Mouse (Mus musculus) C2C12 (cell line): ENCODE measurements around the gene Hebp2. TPM values are rescaled to one million over a fixed set of nuclear protein-coding genes. Genes with fewer than 3 reads are reported as not detected.
A peak's percentile ranks its signal among the peaks of the same experiment; 100 is the strongest.

Experiments used
- H3K27me3 ChIP-seq: one replicate; pipeline ENCODE4 v1.6.1; 2011; ENCODE audit not compliant: control insufficient read depth, insufficient read depth, insufficient read length
- H3K36me3 ChIP-seq: one replicate; pipeline ENCODE4 v1.6.1; 2011; ENCODE audit not compliant: control insufficient read depth, insufficient read depth
- H3K4me3 ChIP-seq: one replicate; pipeline ENCODE4 v1.5.1; 2011; ENCODE audit warnings: mild to moderate bottlenecking, control low read depth; ENCODE audit not compliant: poor library complexity, insufficient read depth, severe bottlenecking
- H3K79me2 ChIP-seq: one replicate; pipeline ENCODE4 v1.6.1; 2011; ENCODE audit not compliant: control insufficient read depth, insufficient read depth
- H3K79me3 ChIP-seq: one replicate; pipeline ENCODE4 v1.6.1; 2011; ENCODE audit warnings: low read depth, control low read depth
- H3ac ChIP-seq: one replicate; pipeline ENCODE3; 2011; ENCODE audit warnings: low read depth; ENCODE audit not compliant: control insufficient read depth, insufficient read length
- CEBPB ChIP-seq: IDR thresholded peaks from one replicate; pipeline ENCODE4 v1.6.1; 2011; ENCODE audit warnings: low read depth, mild to moderate bottlenecking, control low read depth, moderate library complexity
- CTCF ChIP-seq: IDR thresholded peaks from one replicate; pipeline ENCODE4 v1.5.1; 2011; ENCODE audit not compliant: control insufficient read depth, insufficient read depth, insufficient read length
- FOSL1 ChIP-seq: IDR thresholded peaks from one replicate; pipeline ENCODE4 v1.8.0; 2011; ENCODE audit warnings: mild to moderate bottlenecking, low read length; ENCODE audit not compliant: poor library complexity, insufficient read depth, severe bottlenecking
- MAX ChIP-seq: IDR thresholded peaks from one replicate; pipeline ENCODE4 v1.6.1; 2011; ENCODE audit warnings: mild to moderate bottlenecking, control low read depth
- MYOD1 ChIP-seq: IDR thresholded peaks from one replicate; pipeline ENCODE4 v1.6.1; 2011; ENCODE audit warnings: low read depth; ENCODE audit not compliant: control insufficient read depth, insufficient read length
- MYOG ChIP-seq: IDR thresholded peaks from one replicate; pipeline ENCODE4 v1.6.1; 2011; ENCODE audit not compliant: control insufficient read depth, insufficient read length; ENCODE audit errors: extremely low read depth
- USF1 ChIP-seq: IDR thresholded peaks from one replicate; pipeline ENCODE4 v1.6.1; 2011; ENCODE audit warnings: low read depth, mild to moderate bottlenecking, control low read depth, moderate library complexity
- polyA plus RNA-seq: library from polyadenylated mRNA; unstranded; fragments of >200 nt; fragmentation: generic; extraction: Trizol; gene quantifications from one replicate; pipeline ENCODE4 v1.2.1, GENCODE M21; 2012; ENCODE audit warnings: missing spikeins

Gene Hebp2
- polyA plus RNA-seq, 1 experiment: 4.3 TPM

DNA sequence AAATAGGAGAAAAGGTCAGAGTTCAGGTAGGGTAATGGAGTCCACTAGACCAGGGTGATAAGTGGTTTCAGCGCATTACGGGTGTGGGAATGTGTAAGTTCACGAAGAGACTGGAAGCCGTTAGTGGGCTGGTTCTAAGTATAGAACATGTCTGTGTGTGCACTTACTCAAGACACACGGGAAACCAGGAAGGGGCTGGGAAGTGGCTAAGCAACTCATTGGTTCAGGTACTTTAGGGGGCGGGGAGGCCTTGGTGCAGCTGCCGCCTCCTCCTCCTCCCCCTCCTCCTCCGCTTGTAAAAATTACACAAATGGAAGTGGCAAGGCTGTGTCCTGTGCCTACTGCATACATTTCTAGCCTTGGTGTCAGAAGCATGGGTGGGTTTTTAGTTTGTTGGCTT, 13.6 kb downstream of the Hebp2 start:
- H3K79me3 ChIP-seq: no peaks in the 10 kb centered on the region
- H3K4me3 ChIP-seq: no peak overlapping the region
- no peak overlapping the region for H3ac ChIP-seq
- TF ChIP-seq FOSL1 (no peak), MYOG (no peak), MYOD1 (no peak), MAX (no peak), USF1 (no peak), CEBPB (no peak), CTCF (no peak)
- no peaks in the 10 kb centered on the region for H3K79me2 ChIP-seq
- H3K36me3 ChIP-seq: peaks cover 24% of the 10 kb centered on the region
- H3K27me3 ChIP-seq: no peaks in the 10 kb centered on the region

DNA sequence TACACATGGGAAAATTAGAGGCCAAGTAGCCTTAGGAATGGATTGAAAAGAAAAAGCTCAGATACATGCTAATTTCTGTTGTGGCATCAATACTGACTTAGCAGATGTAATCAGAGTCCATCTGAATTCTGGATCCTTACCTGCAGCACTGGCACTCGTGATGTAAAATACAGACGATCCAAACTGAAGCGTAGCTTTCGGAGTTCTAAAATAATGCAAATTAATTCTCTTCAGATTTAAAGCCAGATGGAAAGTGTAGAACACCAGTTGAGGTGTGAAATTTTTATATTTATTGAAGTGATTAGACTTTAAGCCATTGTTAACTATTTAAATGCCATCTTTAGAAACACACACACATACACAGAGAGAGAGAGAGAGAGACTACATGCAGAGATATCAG, 15.7 kb downstream of the Hebp2 start:
- no peak for TF ChIP-seq MAX
- TF ChIP-seq CTCF: no peak
- TF ChIP-seq USF1: no peak
- no peak for TF ChIP-seq CEBPB
- TF ChIP-seq FOSL1: no peak
- no peak for TF ChIP-seq MYOD1
- TF ChIP-seq MYOG: no peak

DNA sequence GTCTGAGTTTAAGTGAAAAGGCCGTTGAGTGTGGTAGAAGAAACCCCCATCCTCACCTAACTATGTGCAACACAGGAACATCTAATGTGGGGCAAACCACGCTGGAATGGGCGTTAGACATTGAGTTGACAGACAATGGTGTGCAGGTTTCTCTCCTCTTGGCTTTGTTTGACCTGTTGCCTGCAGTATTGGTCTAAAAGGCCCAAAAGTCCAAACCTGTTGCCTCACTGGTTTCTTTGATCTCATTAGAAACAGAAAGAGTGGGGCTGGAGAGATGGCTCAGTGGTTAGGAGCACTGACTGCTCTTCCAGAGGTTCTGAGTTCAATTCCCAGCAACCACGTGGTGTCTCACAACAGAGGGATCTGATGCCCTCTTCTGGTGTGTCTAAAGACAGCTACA, 16.7 kb downstream of the Hebp2 start:
- no peak overlapping the region for H3K4me3 ChIP-seq
- H3K36me3 ChIP-seq: peaks cover 28% of the 10 kb centered on the region
- no peaks in the 10 kb centered on the region for H3K79me2 ChIP-seq
- no peak overlapping the region for H3ac ChIP-seq
- no peaks in the 10 kb centered on the region for H3K27me3 ChIP-seq
- no peaks in the 10 kb centered on the region for H3K79me3 ChIP-seq
- TF ChIP-seq CEBPB (no peak), MYOG (no peak), MAX (no peak)

More for the DNA sequence above, 15.7 kb downstream of the Hebp2 start:
- Histone ChIP-seq H3ac (no peak overlapping the region), H3K79me3 (no peaks in the 10 kb centered on the region), H3K27me3 (no peaks in the 10 kb centered on the region), H3K4me3 (no peak overlapping the region), H3K79me2 (no peaks in the 10 kb centered on the region), H3K36me3 (peaks cover 24% of the 10 kb centered on the region)

DNA sequence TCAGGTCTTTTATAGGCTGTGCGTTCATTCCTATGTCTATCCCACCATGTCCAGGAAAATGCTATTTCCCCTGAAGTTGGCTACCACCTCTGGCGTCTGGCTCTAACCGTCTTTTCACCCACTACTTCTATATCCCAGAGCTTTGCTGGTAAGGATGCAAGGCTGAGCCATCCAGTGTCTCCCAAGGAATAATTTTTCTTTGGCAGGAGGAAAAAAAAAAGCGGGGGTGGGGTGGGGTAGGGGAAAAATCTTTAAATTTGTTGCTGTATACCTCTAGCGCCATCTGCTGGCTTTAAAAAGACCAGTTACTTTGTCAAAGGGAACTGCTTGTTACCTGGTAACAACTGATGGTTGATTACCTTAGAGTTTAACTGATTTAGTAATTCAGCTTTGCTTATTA, 17.4 kb downstream of the Hebp2 start:
- Histone ChIP-seq H3K4me3 (no peak overlapping the region), H3K27me3 (no peaks in the 10 kb centered on the region), H3K79me3 (no peaks in the 10 kb centered on the region), H3K79me2 (no peaks in the 10 kb centered on the region), H3K36me3 (peaks cover 30% of the 10 kb centered on the region), H3ac (no peak overlapping the region)
- no peak for TF ChIP-seq FOSL1
- TF ChIP-seq MYOG: no peak
- no peak for TF ChIP-seq MYOD1
- TF ChIP-seq USF1: no peak

DNA sequence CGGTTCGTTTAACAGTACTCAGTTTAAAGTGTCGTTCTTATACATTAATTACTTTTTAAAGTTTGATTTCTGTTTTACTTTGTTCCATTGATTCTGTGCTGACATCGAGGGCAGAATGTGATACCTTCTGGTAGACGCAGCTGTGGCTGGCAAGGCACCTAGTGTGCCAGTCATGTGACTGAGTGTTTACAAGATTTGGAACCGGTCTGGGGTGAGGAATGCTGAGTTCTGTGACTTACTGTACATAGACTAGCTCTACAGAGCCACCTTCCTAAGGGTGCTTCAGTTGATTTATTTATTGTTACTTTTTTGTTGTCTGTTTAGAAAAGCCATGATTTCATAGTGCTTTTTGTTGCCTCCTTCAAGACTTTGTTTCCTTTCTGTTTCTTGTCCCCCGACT, 18.1 kb downstream of the Hebp2 start:
- no peak overlapping the region for H3ac ChIP-seq
- H3K36me3 ChIP-seq: peaks cover 24% of the 10 kb centered on the region
- H3K4me3 ChIP-seq: no peak overlapping the region
- H3K27me3 ChIP-seq: no peaks in the 10 kb centered on the region
- H3K79me2 ChIP-seq: no peaks in the 10 kb centered on the region
- TF ChIP-seq MYOD1 (no peak), FOSL1 (no peak), CTCF (no peak), MAX (no peak), MYOG (no peak), CEBPB (no peak), USF1 (peak; percentile 40)
- H3K79me3 ChIP-seq: no peaks in the 10 kb centered on the region

DNA sequence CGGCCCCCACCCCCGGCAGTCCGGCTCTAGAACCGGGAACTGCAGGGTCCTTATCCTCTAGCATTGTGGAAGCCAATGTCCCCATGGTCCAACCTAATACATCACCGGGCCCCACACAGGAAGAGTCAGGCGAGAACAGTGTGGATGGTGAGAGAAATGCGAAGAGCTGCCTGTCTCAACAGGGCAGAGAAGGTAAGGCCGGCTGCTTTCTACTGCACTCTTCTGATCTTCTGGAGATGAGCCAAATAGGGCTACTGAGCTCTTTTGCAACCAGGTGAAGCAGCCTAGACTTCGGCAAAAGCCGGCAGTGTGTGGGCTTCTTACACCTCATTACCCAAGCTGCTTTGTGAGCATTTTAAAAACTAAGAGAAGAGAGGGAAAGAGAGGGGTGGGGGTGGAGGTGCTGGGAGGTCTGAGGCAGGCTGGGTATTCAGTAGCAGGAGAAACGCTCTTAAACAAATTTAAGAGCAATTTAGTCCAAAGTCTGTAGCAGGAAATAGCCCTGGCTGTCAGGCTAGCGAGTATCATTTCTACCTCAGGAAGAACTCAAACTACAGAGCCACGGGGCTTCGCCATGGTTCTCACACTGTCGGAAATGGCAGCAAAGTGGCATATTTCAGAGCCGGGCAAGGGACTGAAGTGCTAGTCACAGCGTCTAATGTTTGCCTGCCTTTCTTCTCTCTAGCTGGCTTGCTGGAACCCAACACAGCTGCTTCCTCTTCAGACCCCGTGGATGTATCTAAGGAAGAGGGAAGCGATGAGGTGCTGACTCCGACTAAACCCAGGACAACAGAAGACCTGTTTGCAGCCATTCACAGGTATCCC, 18.8 kb downstream of the Hebp2 start:
- H3K27me3 ChIP-seq: no peaks in the 10 kb centered on the region
- TF ChIP-seq MAX (no peak), MYOG (no peak)
- no peak overlapping the region for H3ac ChIP-seq
- H3K4me3 ChIP-seq: no peak overlapping the region
- peaks cover 22% of the 10 kb centered on the region for H3K36me3 ChIP-seq
- H3K79me3 ChIP-seq: no peaks in the 10 kb centered on the region
- no peaks in the 10 kb centered on the region for H3K79me2 ChIP-seq
